Mouse (Mus musculus) adrenal gland, postnatal 36 days (tissue): ENCODE measurements around the gene Btaf1. TPM values are rescaled to one million over a fixed set of nuclear protein-coding genes. Genes with fewer than 3 reads are reported as not detected.

Experiments used
- DNase-seq, 2 experiments: peaks; one replicate each; pipeline ENCODE4 v3.0.0; 2021; ENCODE audit warnings: mixed read lengths in 1 of 2
- long read RNA-seq, 2 experiments: library from polyadenylated mRNA; stranded (forward); transcript quantifications; one replicate each; pipeline ENCODE4 v2.0.0; 2021; ENCODE audit warnings: borderline sequencing depth in 2 of 2
- total RNA-seq, 2 experiments: library from RNA; stranded (reverse); gene quantifications; 2 replicates each; pipeline ENCODE4 v1.2.3; 2021

Gene Btaf1
- total RNA-seq = 10 to 100 TPM; 24.5 to 30.1 TPM
- long read RNA-seq, experiment 1, partial matches to known transcripts = 4 of 4 reads
- long read RNA-seq, experiment 1, other reads (novel, unspliced or antisense) = 0 of 4 reads
- long read RNA-seq, experiment 2, partial matches to known transcripts = 1 of 2 reads
- long read RNA-seq, experiment 2, other reads (novel, unspliced or antisense) = 1 of 2 reads

DNA sequence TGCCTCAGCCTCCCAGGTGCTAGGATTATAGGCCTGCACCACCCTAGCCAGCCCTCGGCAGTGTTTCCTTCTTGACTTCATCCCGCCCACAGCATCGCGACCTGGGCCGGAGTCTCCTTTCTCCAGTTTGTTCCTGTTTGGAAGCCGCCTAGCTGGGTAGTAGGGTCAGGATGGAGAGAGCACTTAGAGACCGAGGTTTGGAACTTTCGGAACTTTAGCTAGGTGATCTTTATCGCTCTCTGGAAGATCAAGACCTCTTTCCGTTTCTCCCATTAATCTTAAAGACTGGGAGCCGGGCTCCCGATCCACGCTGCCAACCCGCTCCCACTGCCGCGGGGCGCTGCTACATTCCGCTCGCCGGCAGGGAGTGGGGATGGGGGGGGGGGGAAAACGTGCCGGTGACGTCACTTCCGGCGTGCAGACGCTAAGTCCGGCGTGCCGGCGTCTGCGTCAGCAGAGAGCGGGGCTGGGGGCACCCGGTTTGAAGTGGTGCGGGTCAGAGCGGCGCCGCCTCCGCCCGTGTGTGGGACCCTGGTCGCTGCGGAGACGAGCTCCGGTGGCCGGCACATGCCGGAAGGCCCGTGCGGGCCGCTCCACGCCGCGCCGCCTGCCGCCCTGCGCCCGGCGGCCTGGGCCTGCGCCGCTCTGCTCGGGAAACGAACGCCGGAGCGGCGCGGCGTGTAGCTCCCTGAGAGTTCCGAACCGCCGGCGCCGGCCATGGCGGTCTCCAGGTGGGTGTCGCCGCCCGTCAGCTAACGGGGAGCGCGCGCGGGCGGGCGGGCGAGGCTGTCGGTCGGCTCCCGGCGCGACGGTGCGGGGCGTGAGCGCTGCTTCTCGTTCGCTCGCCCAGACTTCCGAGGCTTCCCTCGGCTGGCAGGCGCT is at the start of gene Btaf1:
Gene Btaf1, plus strand, starts transcription at position 409 of the 882 bp plus-strand sequence.
- DNase-seq = peak; percentile 87 to 91

- no peak for DNase-seq
These were observed 48.5 kb upstream of the Btaf1 start for GRCm38 (mm10) chr19:36877329-36877728.

DNA sequence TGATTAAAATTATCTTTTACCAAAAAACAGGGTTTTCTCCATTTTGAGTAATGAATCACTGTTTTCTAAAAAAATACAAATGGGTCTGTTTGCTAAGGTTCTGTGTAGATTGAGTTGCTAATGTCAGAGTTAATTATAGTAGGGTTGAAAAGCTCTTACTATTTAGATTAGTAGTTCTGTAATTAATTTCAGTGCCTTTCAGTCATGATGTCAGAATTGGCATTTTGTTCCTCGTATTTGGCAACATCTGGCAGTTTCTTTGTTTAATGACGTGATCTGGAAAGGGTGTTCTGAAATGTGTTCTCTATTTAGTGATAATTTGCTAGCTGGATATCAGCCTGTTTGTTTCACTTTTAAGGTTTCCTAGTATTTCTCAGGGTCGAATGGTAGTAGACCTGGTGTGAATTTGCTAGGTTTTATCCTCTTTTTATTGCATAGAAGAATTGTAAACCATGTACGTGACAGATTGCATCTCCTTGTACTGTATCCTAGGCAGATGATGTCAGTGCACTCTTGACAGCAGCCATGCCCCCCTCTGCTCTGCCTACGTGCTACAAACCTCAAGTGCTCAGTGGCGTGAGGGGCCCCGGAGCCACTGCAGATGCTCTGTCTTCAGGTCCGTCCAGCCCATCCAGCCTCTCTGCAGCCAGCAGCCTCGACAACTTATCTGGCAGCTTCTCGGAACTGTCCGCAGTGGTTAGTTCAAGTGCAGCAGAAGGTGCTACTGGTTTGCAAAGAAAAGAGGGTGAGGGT is 47.0 kb upstream of the Btaf1 start:
- no peak for DNase-seq

DNA sequence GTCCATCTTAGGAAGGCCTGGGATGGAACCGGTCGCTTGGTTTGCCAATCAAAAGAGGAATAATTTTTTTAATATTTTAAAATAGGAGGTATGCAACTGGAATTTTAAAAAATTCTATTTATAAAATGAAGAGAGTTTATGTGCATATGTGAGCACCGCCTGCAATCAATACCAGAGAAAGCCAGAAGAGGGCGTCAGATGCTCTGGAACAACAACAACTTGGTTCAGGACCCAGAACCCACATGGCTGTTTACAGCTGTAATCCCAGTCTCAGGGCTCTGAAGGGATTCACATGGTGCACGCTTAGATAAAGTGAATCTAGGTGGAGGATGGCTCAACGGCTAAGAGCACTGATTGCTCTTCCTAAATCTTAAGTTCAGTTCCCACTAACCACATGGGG is 42.8 kb upstream of the Btaf1 start:
- peak; percentile 10 to 34 for DNase-seq

DNA sequence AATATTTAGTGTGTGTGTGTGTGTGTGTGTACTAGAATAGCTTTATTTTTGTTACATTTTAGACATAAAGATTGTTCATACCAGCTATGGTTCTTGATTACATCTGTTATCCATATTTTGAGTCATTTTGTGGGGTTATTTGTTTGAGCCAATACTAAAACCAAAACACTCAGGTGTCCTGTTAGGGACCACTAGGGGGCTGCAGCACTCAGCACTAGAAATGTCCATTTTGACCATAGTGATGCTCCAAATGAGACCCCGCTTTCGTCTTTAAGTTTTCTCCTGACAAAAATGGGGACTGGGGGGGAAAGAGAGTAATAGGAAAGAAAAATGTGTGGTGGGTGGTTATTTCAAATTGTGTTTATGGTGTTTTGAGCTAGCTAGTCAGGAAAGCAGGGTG is 39.6 kb upstream of the Btaf1 start:
- DNase-seq = no peak

DNA sequence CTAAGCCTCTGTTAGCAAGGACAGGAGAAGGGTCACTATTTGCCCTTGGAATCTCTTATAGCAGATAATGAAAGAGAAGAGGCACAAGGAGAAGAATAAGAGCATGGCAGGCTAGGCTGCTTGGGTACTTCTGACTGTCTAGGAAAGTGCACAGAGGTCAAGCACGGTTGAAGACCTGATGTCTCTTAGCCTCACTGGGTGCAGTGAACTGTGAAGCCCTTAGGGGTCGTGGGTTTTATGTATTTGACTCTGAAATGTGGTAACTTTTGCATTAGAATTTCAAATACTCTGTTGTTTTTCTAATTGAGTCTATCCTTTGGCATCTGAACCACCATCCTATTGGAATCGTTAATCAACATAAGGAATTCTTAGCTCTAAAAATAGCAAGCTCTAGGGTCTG is 38.2 kb upstream of the Btaf1 start:
- DNase-seq = no peak

DNA sequence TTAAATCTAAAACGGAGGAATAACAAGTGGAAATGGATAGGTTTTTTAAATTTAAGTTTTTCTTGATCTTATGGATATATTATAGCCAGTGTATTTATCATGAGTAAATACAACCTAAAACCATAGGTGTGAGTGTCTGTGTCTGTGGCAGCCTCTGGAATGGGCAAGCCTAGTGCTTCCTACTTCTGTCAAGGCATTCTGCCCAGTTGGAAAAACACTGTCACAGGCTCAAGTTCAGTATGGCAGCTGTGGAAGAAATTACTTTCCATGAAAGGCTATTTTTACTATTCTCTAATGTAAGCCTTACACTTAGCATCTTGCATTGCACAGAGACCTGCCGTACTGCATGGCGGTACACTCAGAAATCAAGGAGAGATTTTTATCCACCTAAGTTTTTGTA is 34.1 kb upstream of the Btaf1 start:
- DNase-seq = no peak

DNA sequence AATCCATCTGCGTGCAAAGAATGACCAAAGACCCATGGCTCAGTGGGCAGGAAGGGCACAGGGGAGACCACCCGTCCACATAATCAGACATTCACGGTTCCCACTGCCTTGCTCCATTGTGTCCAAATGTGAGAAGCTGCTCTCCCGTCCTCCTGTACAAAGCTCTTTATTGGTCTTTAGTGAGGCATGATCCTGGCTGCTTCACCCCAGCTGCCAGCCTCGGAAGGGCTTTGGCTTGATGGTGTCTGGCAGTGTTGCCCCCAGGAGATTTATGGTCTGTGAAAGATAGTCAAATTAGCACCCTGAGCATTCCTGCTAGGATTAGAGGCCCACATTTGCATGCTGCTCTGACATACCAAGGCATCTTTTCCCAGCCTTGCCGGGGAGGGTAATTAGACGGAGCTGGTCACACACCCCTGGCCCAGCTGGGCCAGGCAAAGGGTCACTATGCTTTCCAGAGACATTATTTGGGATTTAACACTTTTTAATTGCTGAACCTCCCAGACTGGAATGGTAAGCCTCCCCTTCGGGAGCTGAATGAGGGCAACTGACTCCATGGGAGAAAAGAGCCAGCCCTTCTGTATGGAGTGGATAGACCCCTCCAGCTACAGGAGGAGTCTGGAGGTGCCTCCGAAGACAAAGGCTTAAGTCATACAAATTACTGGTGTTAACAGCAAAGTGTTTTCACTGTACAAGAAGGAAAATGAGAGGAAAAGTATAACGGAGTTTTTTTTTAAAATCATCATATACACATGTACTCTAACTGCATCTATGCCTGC is 28.9 kb upstream of the Btaf1 start:
- no peak for DNase-seq

DNA sequence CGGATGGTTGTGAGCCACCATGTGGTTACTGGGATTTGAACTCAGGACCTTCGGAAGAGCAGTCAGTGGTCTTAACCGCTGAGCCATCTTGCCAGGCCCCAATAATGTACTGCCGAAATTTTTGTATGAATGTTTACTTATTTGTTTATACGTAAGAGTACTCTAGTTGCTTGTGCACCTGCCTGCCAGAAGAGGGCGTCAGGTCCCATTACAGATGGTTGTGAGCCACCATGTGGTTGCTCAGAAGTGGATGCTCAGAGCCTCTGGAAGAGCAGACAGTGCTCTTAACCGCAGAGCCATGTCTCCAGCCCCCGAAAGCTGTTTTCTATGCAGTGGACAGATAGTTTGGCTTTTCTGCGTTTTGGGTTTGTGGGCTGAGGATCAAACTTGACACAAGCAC is 28.1 kb upstream of the Btaf1 start:
- DNase-seq = peak; percentile 54 to 56

GRCm38 (mm10) chr19:36903377-36903776 is 22.5 kb upstream of the Btaf1 start:
- DNase-seq = no peak

DNA sequence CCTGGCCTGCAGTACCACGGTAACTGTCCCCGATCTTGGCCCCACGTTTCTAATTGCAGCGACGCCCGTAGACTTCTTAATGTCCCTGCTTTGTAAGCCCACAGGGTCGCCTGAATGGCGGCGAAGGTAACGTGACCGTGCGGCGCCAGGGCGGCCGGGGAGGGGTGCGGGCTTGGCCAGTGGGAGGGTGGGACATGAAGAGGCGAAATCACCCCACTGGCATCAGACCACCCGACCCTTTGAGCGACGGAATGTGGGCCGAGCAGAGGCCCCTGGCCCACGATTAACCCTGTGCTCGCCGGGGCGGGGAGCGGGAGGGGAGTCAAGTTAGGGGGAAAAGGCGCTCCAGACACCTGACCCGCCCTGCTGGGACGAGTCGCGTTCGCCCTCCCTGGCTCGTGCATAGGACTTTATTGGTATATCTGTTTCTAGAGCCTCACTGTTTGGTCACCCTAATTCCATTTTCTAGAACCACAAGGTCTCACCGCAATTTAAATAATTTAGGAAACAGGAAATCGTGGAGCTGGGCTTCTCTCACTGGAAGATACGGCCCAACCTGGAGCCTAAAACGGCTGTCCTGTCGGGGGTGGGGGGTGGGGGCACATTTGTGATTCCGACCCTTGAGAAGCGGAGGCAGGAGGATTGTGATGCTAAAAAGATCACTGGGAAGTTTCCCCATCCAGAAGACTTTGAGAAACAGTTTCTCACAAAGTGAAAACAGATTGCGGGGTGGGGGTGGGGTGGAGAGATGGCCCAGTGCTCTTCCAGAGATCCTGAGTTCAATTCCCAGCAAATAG is 21.5 kb upstream of the Btaf1 start:
- peak; percentile 55 to 64 for DNase-seq

DNA sequence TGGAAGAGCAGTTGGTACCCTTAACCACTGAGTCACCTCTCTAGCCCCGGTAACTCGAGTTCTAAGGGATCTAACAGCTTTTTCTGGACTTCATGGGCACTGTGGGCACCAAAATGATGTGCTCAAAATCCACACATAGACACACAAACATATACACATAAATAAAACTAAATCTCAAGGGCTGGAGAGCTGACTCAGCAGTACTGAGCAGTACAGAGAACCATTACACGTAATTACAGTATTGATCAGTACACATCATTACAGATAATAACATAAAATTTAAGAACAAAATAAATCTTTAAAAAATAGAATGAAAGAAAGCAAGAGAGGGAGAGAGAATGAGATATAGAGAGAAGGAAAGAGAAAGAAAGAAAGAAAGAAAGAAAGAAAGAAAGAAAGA is 16.7 kb upstream of the Btaf1 start:
- no peak for DNase-seq

- DNase-seq = peak; percentile 76 to 77
These were observed 16.1 kb upstream of the Btaf1 start for GRCm38 (mm10) chr19:36909676-36910292.

- DNase-seq = no peak
These were observed 15.3 kb upstream of the Btaf1 start for GRCm38 (mm10) chr19:36910424-36911045.

GRCm38 (mm10) chr19:36913064-36913463 is 12.8 kb upstream of the Btaf1 start:
- no peak for DNase-seq

DNA sequence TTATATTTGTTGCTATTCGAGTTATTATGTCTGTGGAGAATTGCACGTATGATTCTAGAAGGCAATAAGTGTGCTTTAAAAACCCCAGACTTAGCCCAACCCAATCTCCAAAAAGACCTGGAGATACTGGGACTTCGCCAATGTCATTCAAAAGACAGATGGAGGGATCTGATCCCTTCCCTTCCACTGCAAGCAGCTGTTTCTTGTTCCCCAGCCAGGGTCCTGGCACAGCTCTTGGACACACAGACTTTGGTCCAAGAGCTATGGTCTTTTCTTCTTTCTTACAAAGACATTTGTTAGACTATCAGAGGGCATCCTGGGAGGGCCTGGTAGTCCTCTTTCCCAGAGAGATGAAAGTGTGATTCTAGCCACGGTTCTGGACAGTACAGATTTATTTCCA is 9.7 kb upstream of the Btaf1 start:
- DNase-seq = no peak

DNA sequence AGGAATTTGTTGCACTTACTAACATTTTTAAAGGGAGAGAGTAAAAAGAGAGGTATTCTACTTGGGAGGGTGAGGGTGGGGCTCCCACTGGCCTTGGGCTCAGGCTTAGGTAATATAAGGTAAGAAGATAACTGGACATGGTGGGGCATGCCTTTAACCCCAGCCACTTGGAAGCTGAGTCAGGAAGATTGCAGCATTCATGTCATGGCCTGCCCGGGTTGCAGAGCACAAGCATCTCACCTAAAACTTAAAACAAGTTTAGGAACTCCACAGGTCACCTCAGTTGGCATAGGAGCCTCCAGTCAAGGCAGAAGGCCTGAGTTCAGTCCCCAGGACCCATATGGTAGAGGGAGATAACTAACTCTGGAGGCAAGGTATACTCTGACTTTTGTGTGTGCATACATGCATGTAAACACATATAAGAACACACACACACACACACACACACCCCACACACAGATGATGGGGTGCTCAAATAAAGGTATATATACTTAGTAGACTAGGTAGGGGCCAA is 8.9 kb upstream of the Btaf1 start:
- DNase-seq = no peak

GRCm38 (mm10) chr19:36918441-36919301 is 7.2 kb upstream of the Btaf1 start:
- peak; percentile 88 to 90 for DNase-seq

DNA sequence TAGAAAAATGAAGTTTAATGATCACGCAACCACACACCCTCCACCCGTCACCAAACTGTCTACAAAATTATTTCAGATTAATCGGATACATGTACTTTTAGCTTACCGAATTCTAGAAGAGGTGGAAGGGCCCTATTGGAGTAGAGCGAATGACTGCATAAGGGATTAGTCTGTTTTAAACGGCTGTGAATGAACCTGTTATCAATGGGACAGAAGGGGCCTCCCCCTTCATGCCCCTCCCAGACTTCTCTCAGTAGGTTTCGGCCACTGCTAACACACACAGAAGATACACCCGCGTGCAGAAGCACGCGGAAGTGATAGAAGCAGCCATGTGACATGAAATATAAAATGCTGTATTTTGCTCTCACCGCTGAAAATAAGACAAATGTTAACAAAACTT is 6.4 kb upstream of the Btaf1 start, which contains the start of gene Fgfbp3:
Gene Fgfbp3, minus strand, starts transcription at position 150 of the 400 bp plus-strand sequence.
- no peak for DNase-seq
